Mouse (Mus musculus) hindbrain, embryonic 15.5 days (tissue): ENCODE measurements around the gene Srpr. TPM values are rescaled to one million over a fixed set of nuclear protein-coding genes. Genes with fewer than 3 reads are reported as not detected.
A peak's percentile ranks its signal among the peaks of the same experiment; 100 is the strongest.

Experiments
- ATAC-seq: fragments of 200-750 bp; cut with Nextera tagmentation; 2 replicates; pipeline ENCODE4 v1.8.0; 2017; ENCODE audit warnings: low read depth, moderate number of reproducible peaks, moderate TSS enrichment; ENCODE audit not compliant: low FRiP score
- H3K27ac ChIP-seq: fragments of 300-500 bp; sonication (generic); replicated peaks from 2 replicates; pipeline ENCODE4 v1.5.1; 2015; ENCODE audit warnings: mild to moderate bottlenecking, inconsistent platforms
- H3K27me3 ChIP-seq: fragments of 300-500 bp; sonication (generic); 2 replicates; pipeline ENCODE4 v1.6.1; 2015; ENCODE audit warnings: control low read depth, inconsistent platforms
- H3K36me3 ChIP-seq: fragments of 300-500 bp; sonication (generic); 2 replicates; pipeline ENCODE4 v1.6.1; 2015; ENCODE audit warnings: control low read depth, inconsistent platforms
- H3K4me1 ChIP-seq: fragments of 300-500 bp; sonication (generic); replicated peaks from 2 replicates; pipeline ENCODE4 v1.6.1; 2015; ENCODE audit warnings: control low read depth, inconsistent platforms
- H3K4me2 ChIP-seq: fragments of 300-500 bp; sonication (generic); 2 replicates; pipeline ENCODE4 v1.6.1; 2015; ENCODE audit warnings: moderate library complexity, mild to moderate bottlenecking, inconsistent platforms
- H3K4me3 ChIP-seq: fragments of 300-500 bp; sonication (generic); 2 replicates; pipeline ENCODE4 v1.5.1; 2015; ENCODE audit warnings: mild to moderate bottlenecking, inconsistent platforms
- H3K9ac ChIP-seq: fragments of 300-500 bp; sonication (generic); 2 replicates; pipeline ENCODE4 v1.6.1; 2015; ENCODE audit warnings: inconsistent platforms
- H3K9me3 ChIP-seq: fragments of 300-500 bp; sonication (generic); 2 replicates; pipeline ENCODE4 v1.6.1; 2016; ENCODE audit warnings: control low read depth, inconsistent platforms
- WGBS: fragments of 180-500 bp; shearing (Covaris S2); methylation state at CpG from one replicate; pipeline ENCODE4 v1.1.7; 2015; 5-methylcytosine and 5-hydroxymethylcytosine counted together
- polyA plus RNA-seq: library from polyadenylated mRNA; unstranded; fragments of >200 nt; fragmentation: Nextera tagmentation; extraction: Ambion mirVana; gene quantifications from 2 replicates; pipeline ENCODE4 v1.2.1, GENCODE M21; 2015

Gene Srpr
- polyA plus RNA-seq, 1 experiment from 2014 or later = 62.3 TPM

GRCm38 (mm10) chr9:35228671-35229070 lies 28.7 kb downstream of the Srpr start:
- Histone ChIP-seq H3K4me3 (no peak overlapping the region), H3K4me2 (no peak overlapping the region), H3K9me3 (no peaks in the 10 kb centered on the region), H3K4me1 (no peaks in the 10 kb centered on the region), H3K27me3 (no peaks in the 10 kb centered on the region), H3K36me3 (peaks cover 35% of the 10 kb centered on the region), H3K27ac (no peak overlapping the region), H3K9ac (no peak overlapping the region)
- ATAC-seq = no peak
- 93% methylated on average over 3 of the region's 3 CpGs for WGBS

- WGBS = 49% methylated on average over 3 of the region's 3 CpGs
These were observed 36.0 kb downstream of the Srpr start for GRCm38 (mm10) chr9:35235996-35236395.

GRCm38 (mm10) chr9:35238371-35238770 lies 38.4 kb downstream of the Srpr start:
- Histone ChIP-seq H3K4me3 (no peak overlapping the region), H3K27ac (no peak overlapping the region), H3K4me1 (no peaks in the 10 kb centered on the region), H3K9ac (no peak overlapping the region), H3K36me3 (peaks cover 22% of the 10 kb centered on the region), H3K27me3 (no peaks in the 10 kb centered on the region), H3K4me2 (no peak overlapping the region), H3K9me3 (no peaks in the 10 kb centered on the region)
- ATAC-seq = no peak
- 94% methylated on average over 1 of the region's 1 CpGs for WGBS

More at GRCm38 (mm10) chr9:35235996-35236395, 36.0 kb downstream of the Srpr start:
- Histone ChIP-seq H3K4me2 (no peak overlapping the region), H3K36me3 (peaks cover 43% of the 10 kb centered on the region), H3K4me3 (no peak overlapping the region), H3K27ac (no peak overlapping the region), H3K27me3 (no peaks in the 10 kb centered on the region), H3K9ac (no peak overlapping the region), H3K9me3 (no peaks in the 10 kb centered on the region), H3K4me1 (no peaks in the 10 kb centered on the region)
- ATAC-seq = no peak

GRCm38 (mm10) chr9:35238915-35239571 lies 39.1 kb downstream of the Srpr start:
- H3K4me2 ChIP-seq = no peak overlapping the region
- no peaks in the 10 kb centered on the region for H3K27me3 ChIP-seq
- H3K27ac ChIP-seq = no peak overlapping the region
- no peak for ATAC-seq
- no peaks in the 10 kb centered on the region for H3K4me1 ChIP-seq
- H3K4me3 ChIP-seq = no peak overlapping the region
- H3K9me3 ChIP-seq = no peaks in the 10 kb centered on the region
- no peak overlapping the region for H3K9ac ChIP-seq
- peaks cover 17% of the 10 kb centered on the region for H3K36me3 ChIP-seq
- 77% methylated on average over 6 of the region's 6 CpGs for WGBS

- H3K36me3 ChIP-seq = peaks cover 10% of the 10 kb centered on the region
- WGBS = 70% methylated on average over 1 of the region's 1 CpGs
These were observed 39.8 kb downstream of the Srpr start for GRCm38 (mm10) chr9:35239734-35240133.

GRCm38 (mm10) chr9:35247405-35247804 lies 47.4 kb downstream of the Srpr start:
- ATAC-seq = no peak
- Histone ChIP-seq H3K36me3 (no peaks in the 10 kb centered on the region), H3K4me1 (no peaks in the 10 kb centered on the region; the same call in 1 of the 2 replicates), H3K9me3 (no peaks in the 10 kb centered on the region), H3K27me3 (no peaks in the 10 kb centered on the region), H3K4me2 (no peak overlapping the region), H3K9ac (no peak overlapping the region), H3K4me3 (no peak overlapping the region), H3K27ac (no peak overlapping the region)
- 90% methylated on average over 2 of the region's 2 CpGs for WGBS

More at GRCm38 (mm10) chr9:35239734-35240133, 39.8 kb downstream of the Srpr start:
- H3K4me1 ChIP-seq = no peaks in the 10 kb centered on the region; the same call in 1 of the 2 replicates
- H3K9me3 ChIP-seq = no peaks in the 10 kb centered on the region
- no peak overlapping the region for H3K4me3 ChIP-seq
- H3K27ac ChIP-seq = no peak overlapping the region
- H3K27me3 ChIP-seq = no peaks in the 10 kb centered on the region
- H3K9ac ChIP-seq = no peak overlapping the region
- H3K4me2 ChIP-seq = no peak overlapping the region
- no peak for ATAC-seq

GRCm38 (mm10) chr9:35249476-35249875 lies 49.5 kb downstream of the Srpr start:
- Histone ChIP-seq H3K27ac (no peak overlapping the region), H3K4me1 (no peaks in the 10 kb centered on the region; the same call in 1 of the 2 replicates), H3K9me3 (no peaks in the 10 kb centered on the region), H3K4me3 (no peak overlapping the region), H3K27me3 (no peaks in the 10 kb centered on the region), H3K4me2 (no peak overlapping the region), H3K36me3 (no peaks in the 10 kb centered on the region), H3K9ac (no peak overlapping the region)
- ATAC-seq = no peak

GRCm38 (mm10) chr9:35257365-35257764 lies 57.4 kb downstream of the Srpr start:
- Histone ChIP-seq H3K9me3 (no peaks in the 10 kb centered on the region), H3K9ac (no peak overlapping the region), H3K4me3 (no peak overlapping the region), H3K27me3 (no peaks in the 10 kb centered on the region), H3K4me2 (no peak overlapping the region), H3K4me1 (no peaks in the 10 kb centered on the region), H3K36me3 (no peaks in the 10 kb centered on the region), H3K27ac (no peak overlapping the region)
- 90% methylated on average over 7 of the region's 7 CpGs for WGBS
- ATAC-seq = no peak

- Histone ChIP-seq H3K4me2 (no peak overlapping the region), H3K9ac (no peak overlapping the region), H3K4me1 (peaks cover 11% of the 10 kb centered on the region), H3K9me3 (no peaks in the 10 kb centered on the region), H3K4me3 (no peak overlapping the region), H3K27ac (no peak overlapping the region), H3K36me3 (no peaks in the 10 kb centered on the region), H3K27me3 (no peaks in the 10 kb centered on the region)
- 92% methylated on average over 4 of the region's 4 CpGs for WGBS
- no peak for ATAC-seq
These were observed 62.4 kb downstream of the Srpr start for GRCm38 (mm10) chr9:35262418-35262817.

- Histone ChIP-seq H3K27ac (no peak overlapping the region), H3K4me3 (no peak overlapping the region), H3K4me2 (no peak overlapping the region), H3K4me1 (peaks cover 14% of the 10 kb centered on the region), H3K27me3 (no peaks in the 10 kb centered on the region), H3K9ac (no peak overlapping the region), H3K36me3 (no peaks in the 10 kb centered on the region), H3K9me3 (no peaks in the 10 kb centered on the region)
- WGBS = 94% methylated on average over 2 of the region's 2 CpGs
- no peak for ATAC-seq
These were observed 63.5 kb downstream of the Srpr start for GRCm38 (mm10) chr9:35263431-35263830.

- ATAC-seq = no peak
- Histone ChIP-seq H3K9me3 (no peaks in the 10 kb centered on the region), H3K4me1 (peaks cover 21% of the 10 kb centered on the region), H3K27ac (no peak overlapping the region), H3K36me3 (no peaks in the 10 kb centered on the region), H3K9ac (no peak overlapping the region), H3K4me2 (no peak overlapping the region), H3K4me3 (no peak overlapping the region), H3K27me3 (no peaks in the 10 kb centered on the region)
- WGBS = 83% methylated on average over 3 of the region's 3 CpGs
These were observed 64.5 kb downstream of the Srpr start for GRCm38 (mm10) chr9:35264509-35264908.

- Histone ChIP-seq H3K9me3 (no peaks in the 10 kb centered on the region), H3K4me1 (peaks cover 22% of the 10 kb centered on the region), H3K27me3 (no peaks in the 10 kb centered on the region), H3K4me2 (peak within 1 kb of the TSS; percentile 66), H3K36me3 (peaks cover under 1% of the 10 kb centered on the region), H3K9ac (peak within 1 kb of the TSS; percentile 94), H3K4me3 (peak within 1 kb of the TSS; percentile 94), H3K27ac (peak within 1 kb of the TSS; percentile 92)
- peak; percentile 96 for ATAC-seq
- WGBS = under 1% methylated on average over 62 of the region's 62 CpGs
These were observed 67.4 kb downstream of the Srpr start, which contains the start of the genes Fam118b and Rpusd4 for GRCm38 (mm10) chr9:35267146-35267975. Gene Fam118b (minus strand): TSS chr9:35267805. Gene Rpusd4 (plus strand): TSS chr9:35267865.
